In the genomic region with DNA sequence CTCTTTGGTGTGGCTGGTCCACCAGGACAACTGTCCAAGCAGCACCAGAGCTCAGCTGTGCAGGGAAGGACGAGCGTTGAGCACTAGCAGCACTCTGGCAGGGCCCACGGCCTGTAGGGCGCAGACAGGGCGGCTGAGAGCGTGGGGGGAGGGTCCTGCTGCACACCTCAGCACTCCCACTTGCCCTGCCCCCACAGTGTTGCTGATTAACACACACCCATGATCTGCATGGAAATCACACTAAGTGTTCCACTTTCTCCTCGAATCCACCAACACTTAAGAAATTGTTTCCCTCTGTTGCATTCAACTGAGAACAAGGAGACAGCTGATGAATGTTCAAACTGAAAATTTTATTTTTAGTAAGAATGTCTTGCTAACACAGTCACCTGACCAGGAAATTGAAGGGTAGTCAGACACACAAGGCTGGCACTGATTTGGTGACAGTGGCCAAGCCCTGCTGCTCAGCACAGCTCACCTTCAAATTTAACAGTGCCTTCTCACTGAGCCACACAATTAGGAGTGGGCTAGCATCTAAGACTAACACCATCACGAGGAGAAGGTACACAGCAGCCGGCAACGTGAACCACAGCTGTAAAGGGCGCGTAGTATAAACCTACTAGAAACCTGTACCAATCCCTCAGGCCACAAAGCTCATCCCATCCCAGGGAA, we compare ENCODE assay signal across 10 mouse cellular contexts. TPM values are rescaled to one million over a fixed set of nuclear protein-coding genes. Genes with fewer than 3 reads are reported as not detected.
A peak's percentile ranks its signal among the peaks of the same experiment; 100 is the strongest.
DNase-seq lines count a peak whose midpoint lies in the region; ATAC-seq and TF ChIP-seq lines count a peak whose summit lies in the region.
"Had no signal": no experiment of that assay in that cellular context is flagged by ENCODE, and none has a peak within 500 bp of the region (broad histone marks: within the 10 kb centered on the region; RNA-seq: fewer than 3 reads in every experiment).

No protein-coding gene starts in this region.

- ATAC-seq in forebrain, embryonic 14.5 days = no peak
- ATAC-seq in forebrain, embryonic 11.5 days (replicated peaks; ENCODE audit: low FRiP score) = no peak
- peak; percentile 54; the same call in 1 of the 2 replicates for ATAC-seq in heart, embryonic 15.5 days (replicated peaks; ENCODE audit: insufficient number of reproducible peaks, insufficient read depth, low FRiP score, low read depth)
- ATAC-seq in intestine, embryonic 16.5 days = no peak

- no peak overlapping the region for H3K4me3 ChIP-seq in forebrain, embryonic 14.5 days (ENCODE audit: low read depth, low read length)
- no peak overlapping the region for H3K4me3 ChIP-seq in forebrain, embryonic 11.5 days (ENCODE audit: low read depth, low read length)
- no peak overlapping the region for H3K4me3 ChIP-seq in heart, embryonic 15.5 days
- no peak overlapping the region for H3K4me3 ChIP-seq in left cerebral cortex, adult 2 months
- H3K4me3 ChIP-seq in intestine, embryonic 16.5 days (ENCODE audit: low read length) = no peak overlapping the region

- peak overlapping the region; percentile 21; the same call in 1 of the 2 replicates for H3K9ac ChIP-seq in forebrain, embryonic 14.5 days (ENCODE audit: low read length)
- H3K9ac ChIP-seq in forebrain, embryonic 11.5 days (ENCODE audit: low read length) = no peak overlapping the region
- H3K9ac ChIP-seq in heart, embryonic 15.5 days = no peak overlapping the region
- H3K9ac ChIP-seq in intestine, embryonic 16.5 days (ENCODE audit: low read depth, low read length) = no peak overlapping the region
- H3K9ac ChIP-seq: liver, embryonic 14.5 days had no signal

- H3K4me2 ChIP-seq in forebrain, embryonic 14.5 days (ENCODE audit: low read length) = no peak overlapping the region
- H3K4me2 ChIP-seq in forebrain, embryonic 11.5 days (ENCODE audit: low read depth, low read length, severe bottlenecking) = no peak overlapping the region
- no peak overlapping the region for H3K4me2 ChIP-seq in heart, embryonic 15.5 days
- H3K4me2 ChIP-seq in intestine, embryonic 16.5 days (ENCODE audit: low read depth, low read length) = no peak overlapping the region

- TF ChIP-seq CTCF in left cerebral cortex, adult 2 months (IDR thresholded peaks at IDR 0.05) = no peak

- H3K4me1 ChIP-seq in forebrain, embryonic 14.5 days (ENCODE audit: control insufficient read depth, insufficient read depth, low read length) = no peaks in the 10 kb centered on the region
- no peaks in the 10 kb centered on the region for H3K4me1 ChIP-seq in forebrain, embryonic 11.5 days (replicated peaks; ENCODE audit: control insufficient read depth, insufficient read depth, low read length)
- H3K4me1 ChIP-seq in heart, embryonic 15.5 days (replicated peaks) = peaks cover 27% of the 10 kb centered on the region
- no peaks in the 10 kb centered on the region for H3K4me1 ChIP-seq in intestine, embryonic 16.5 days (ENCODE audit: control insufficient read depth, insufficient read depth, low read length)

- WGBS in forebrain, embryonic 14.5 days = 81% methylated on average over 12 of the region's 12 CpGs
- WGBS in forebrain, embryonic 11.5 days = 85% methylated on average over 12 of the region's 12 CpGs
- WGBS in heart, embryonic 15.5 days = 53% methylated on average over 12 of the region's 12 CpGs
- WGBS in intestine, embryonic 16.5 days = 80% methylated on average over 12 of the region's 12 CpGs

- H3K9me3 ChIP-seq in forebrain, embryonic 14.5 days (replicated peaks; ENCODE audit: control insufficient read depth, low read length) = no peaks in the 10 kb centered on the region
- no peaks in the 10 kb centered on the region for H3K9me3 ChIP-seq in forebrain, embryonic 11.5 days (ENCODE audit: control insufficient read depth, low read length)
- H3K9me3 ChIP-seq in heart, embryonic 15.5 days (replicated peaks) = no peaks in the 10 kb centered on the region
- no peaks in the 10 kb centered on the region for H3K9me3 ChIP-seq in intestine, embryonic 16.5 days (ENCODE audit: control insufficient read depth, low read length)

- peaks cover 91% of the 10 kb centered on the region for H3K36me3 ChIP-seq in forebrain, embryonic 14.5 days (ENCODE audit: control insufficient read depth, insufficient read depth, low read length)
- H3K36me3 ChIP-seq in forebrain, embryonic 11.5 days (ENCODE audit: control insufficient read depth, insufficient read depth, low read length) = peaks cover 11% of the 10 kb centered on the region
- H3K36me3 ChIP-seq in heart, embryonic 15.5 days = peaks cover 61% of the 10 kb centered on the region
- H3K36me3 ChIP-seq in intestine, embryonic 16.5 days (ENCODE audit: control insufficient read depth, insufficient read depth, low read length) = peaks cover 12% of the 10 kb centered on the region

- DNase-seq in forebrain, embryonic 14.5 days (ENCODE audit: low spot score) = no peak
- no peak for DNase-seq in forebrain, embryonic 11.5 days (ENCODE audit: low spot score)
- peak; percentile 30 for DNase-seq in ZHBTc4 (ENCODE audit: low read depth, low spot score)
- DNase-seq in left cerebral cortex, adult 2 months (ENCODE audit: extremely low spot score in 1 of 2, low spot score in 2 of 2) = peak in 1 of 2 experiments; percentile 45
- DNase-seq in Muller cell, postnatal 12 days (ENCODE audit: inconsistent ontology term) = no peak
- no peak for DNase-seq in urinary bladder, postnatal 4 days (ENCODE audit: low spot score in 2 of 2)
- DNase-seq: B cell, adult 2 months had no signal

- no peaks in the 10 kb centered on the region for H3K27me3 ChIP-seq in forebrain, embryonic 14.5 days (replicated peaks; ENCODE audit: control insufficient read depth, insufficient read depth, low read length)
- H3K27me3 ChIP-seq in forebrain, embryonic 11.5 days (ENCODE audit: control insufficient read depth, insufficient read depth, low read length) = no peaks in the 10 kb centered on the region
- no peaks in the 10 kb centered on the region for H3K27me3 ChIP-seq in heart, embryonic 15.5 days
- H3K27me3 ChIP-seq in intestine, embryonic 16.5 days (replicated peaks; ENCODE audit: control insufficient read depth, insufficient read depth, low read length) = no peaks in the 10 kb centered on the region

- intact Hi-C loops in left cerebral cortex, adult 2 months (cut with DNase I) = no loop called here

- peak overlapping the region; percentile 33; the same call in 1 of the 2 replicates for H3K27ac ChIP-seq in forebrain, embryonic 14.5 days (ENCODE audit: low read depth, low read length)
- H3K27ac ChIP-seq in forebrain, embryonic 11.5 days (ENCODE audit: low read depth, low read length) = no peak overlapping the region
- peak overlapping the region; percentile 86 for H3K27ac ChIP-seq in heart, embryonic 15.5 days
- H3K27ac ChIP-seq in left cerebral cortex, adult 2 months = peak overlapping the region; percentile 13
- H3K27ac ChIP-seq in intestine, embryonic 16.5 days (ENCODE audit: low read length) = no peak overlapping the region
- H3K27ac ChIP-seq: liver, embryonic 14.5 days had no signal

RNA-seq across cellular contexts. Expression of a gene that starts 58.3 kb away (rescaled TPM):
- polyA plus RNA-seq in forebrain, embryonic 14.5 days (2014; fragmentation: Nextera tagmentation; extraction: Ambion mirVana) = 101 and 132 TPM in 2 replicates
- polyA plus RNA-seq in forebrain, embryonic 11.5 days (2014; fragmentation: Nextera tagmentation; extraction: Ambion mirVana) = 93.3 and 96.4 TPM in 2 replicates
- polyA plus RNA-seq in heart, embryonic 15.5 days (2015; fragmentation: Nextera tagmentation; extraction: Ambion mirVana) = 39.4 and 42.8 TPM in 2 replicates
- 100 to 1,000 TPM; 444 to 487 TPM for total RNA-seq in left cerebral cortex, adult 2 months (2021)
- polyA plus RNA-seq in intestine, embryonic 16.5 days (2015; fragmentation: Nextera tagmentation; extraction: Ambion mirVana) = 18.2 and 19.2 TPM in 2 replicates

Comparison
In these comparisons a context has a peak if more than half of its experiments do, and no peak if none do; other contexts are left out.
1. H3K27ac ChIP-seq: peak in forebrain, embryonic 14.5 days (single experiment), heart, embryonic 15.5 days (single experiment) and left cerebral cortex, adult 2 months (single experiment); none in forebrain, embryonic 11.5 days (single experiment) and intestine, embryonic 16.5 days (single experiment).